14 mouse cellular contexts compared by ENCODE assay signal in genomic region chr1:183088661-183089060, GRCm38 (mm10).
"Had no signal": no experiment of that assay in that cellular context is flagged by ENCODE, and none has a peak within 500 bp of the region (broad histone marks: within the 10 kb centered on the region; RNA-seq: fewer than 3 reads in every experiment).

No protein-coding gene starts in this region.

- H3K4me1 ChIP-seq: midbrain, embryonic 10.5 days; midbrain, embryonic 12.5 days; midbrain, embryonic 15.5 days; neural tube, embryonic 12.5 days had no signal

- H3K9ac ChIP-seq: lung, embryonic 14.5 days; midbrain, embryonic 12.5 days; midbrain, embryonic 15.5 days; neural tube, embryonic 12.5 days; stomach, embryonic 15.5 days had no signal

- DNase-seq: lung, adult 18-20 months; lung, embryonic 14.5 days; lung, postnatal 10 days; lung, postnatal 4 days; right cerebral cortex, postnatal 14 days; thymus, adult 2 months; thymus, postnatal 25 days; thymus, postnatal 4 days had no signal

- H3K4me2 ChIP-seq: lung, embryonic 14.5 days; midbrain, embryonic 12.5 days; midbrain, embryonic 15.5 days; neural tube, embryonic 12.5 days; stomach, embryonic 15.5 days had no signal

- H3K27me3 ChIP-seq: midbrain, embryonic 12.5 days; midbrain, embryonic 15.5 days; neural tube, embryonic 12.5 days; stomach, embryonic 15.5 days had no signal

- H3K9me3 ChIP-seq: midbrain, embryonic 10.5 days; midbrain, embryonic 12.5 days; midbrain, embryonic 15.5 days; neural tube, embryonic 12.5 days; stomach, embryonic 15.5 days had no signal

- ATAC-seq: midbrain, embryonic 15.5 days had no signal

- H3K27ac ChIP-seq: midbrain, embryonic 10.5 days; midbrain, embryonic 12.5 days; midbrain, embryonic 15.5 days; neural tube, embryonic 12.5 days; stomach, embryonic 15.5 days; stomach, postnatal 0 days had no signal

- H3K4me3 ChIP-seq: midbrain, embryonic 10.5 days; midbrain, embryonic 12.5 days; midbrain, embryonic 15.5 days; neural tube, embryonic 12.5 days; stomach, embryonic 15.5 days had no signal
